Mouse (Mus musculus) embryonic facial prominence, embryonic 12.5 days (tissue): ENCODE data around the gene Ern1. TPM values are rescaled to one million over a fixed set of nuclear protein-coding genes. Genes with fewer than 3 reads are reported as not detected.
"Not testable (repeated sequence)": the region's sequence is repeated elsewhere in the genome, so short reads cannot be mapped to it uniquely, and the experiment has no call there.

Experiments
- ATAC-seq: fragments of 200-750 bp; cut with Nextera tagmentation; 2 replicates; pipeline ENCODE4 v1.8.0; 2017; ENCODE audit not compliant: insufficient number of reproducible peaks, insufficient read depth, low FRiP score, low TSS enrichment
- H3K27ac ChIP-seq: fragments of 300-500 bp; sonication (generic); 2 replicates; pipeline ENCODE4 v1.5.1; 2016; ENCODE audit warnings: mild to moderate bottlenecking
- H3K27me3 ChIP-seq: fragments of 300-500 bp; sonication (generic); 2 replicates; pipeline ENCODE4 v1.6.1; 2016; ENCODE audit warnings: mild to moderate bottlenecking, moderate library complexity
- H3K36me3 ChIP-seq: fragments of 300-500 bp; sonication (generic); 2 replicates; pipeline ENCODE4 v1.6.1; 2016; ENCODE audit warnings: mild to moderate bottlenecking
- H3K4me1 ChIP-seq: fragments of 300-500 bp; sonication (generic); 2 replicates; pipeline ENCODE4 v1.6.1; 2016
- H3K4me2 ChIP-seq: fragments of 300-500 bp; sonication (generic); replicated peaks from 2 replicates; pipeline ENCODE4 v1.6.1; 2016; ENCODE audit warnings: mild to moderate bottlenecking, moderate library complexity
- H3K4me3 ChIP-seq: fragments of 300-500 bp; sonication (generic); 2 replicates; pipeline ENCODE4 v1.5.1; 2016; ENCODE audit warnings: mild to moderate bottlenecking
- H3K9ac ChIP-seq: fragments of 300-500 bp; sonication (generic); 2 replicates; pipeline ENCODE4 v1.6.1; 2016; ENCODE audit warnings: mild to moderate bottlenecking, moderate library complexity
- H3K9me3 ChIP-seq: fragments of 300-500 bp; sonication (generic); 2 replicates; pipeline ENCODE4 v1.6.1; 2016; ENCODE audit warnings: mild to moderate bottlenecking, moderate library complexity
- WGBS: fragments of 180-500 bp; shearing (Covaris S2); methylation state at CpG from one replicate; pipeline ENCODE4 v1.1.7; 2016; 5-methylcytosine and 5-hydroxymethylcytosine counted together
- polyA plus RNA-seq: library from polyadenylated mRNA; unstranded; fragments of >200 nt; fragmentation: Nextera tagmentation; extraction: Ambion mirVana; gene quantifications from 2 replicates; pipeline ENCODE4 v1.2.1, GENCODE M21; 2016

Ern1 gene
- polyA plus RNA-seq, 1 experiment from 2014 or later, result 8.1 TPM

DNA sequence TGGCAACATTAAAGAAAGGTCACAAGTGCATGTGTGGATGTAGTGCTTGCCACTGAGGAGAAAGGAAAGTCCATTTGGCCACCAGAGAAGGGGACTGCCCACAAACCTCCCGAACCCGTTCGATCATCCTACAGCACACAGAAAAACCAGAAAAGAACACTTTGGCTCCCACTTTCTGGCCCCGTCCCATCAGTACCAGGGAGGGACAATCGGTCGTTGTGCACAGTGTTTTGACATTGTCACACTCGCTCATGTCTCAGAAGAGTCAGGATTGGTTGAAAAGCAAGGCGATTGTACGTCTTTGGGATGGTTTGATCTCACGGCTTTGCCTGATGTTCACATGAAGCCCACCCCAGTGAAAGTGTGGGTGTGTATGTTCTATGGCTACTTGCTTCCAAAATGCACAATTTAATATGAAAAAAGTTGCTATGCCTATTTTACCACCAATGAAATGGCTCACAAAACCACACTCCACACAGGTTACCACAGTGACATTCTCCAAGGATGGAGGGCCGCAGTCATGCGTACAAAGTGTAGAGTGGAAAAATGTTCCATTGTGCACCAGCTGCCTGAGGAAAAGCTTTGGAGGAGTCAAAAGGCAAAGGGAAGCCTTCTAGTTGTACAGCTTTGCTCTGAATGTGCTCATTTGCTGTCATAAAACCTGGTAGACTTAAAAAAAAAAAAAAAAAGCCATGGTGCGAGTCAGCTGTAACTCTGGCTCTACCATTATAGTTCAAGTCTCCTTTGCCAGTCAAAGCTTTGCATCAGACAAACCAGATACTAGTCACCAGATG lies 15.2 kb upstream of the Ern1 start:
- Histone ChIP-seq H3K9ac (no peak overlapping the region), H3K4me2 (no peak overlapping the region), H3K36me3 (0 out of 2 replicates have a peak, but pooled peaks cover 8% of the 10 kb centered on the region), H3K4me3 (no peak overlapping the region), H3K27ac (peak overlapping the region; percentile 63), H3K4me1 (0 out of 2 replicates have a peak, but pooled peaks cover 7% of the 10 kb centered on the region), H3K27me3 (no peaks in the 10 kb centered on the region), H3K9me3 (no peaks in the 10 kb centered on the region)
- WGBS, result 59% methylated on average over 13 of the region's 13 CpGs
- ATAC-seq, result no peak

DNA sequence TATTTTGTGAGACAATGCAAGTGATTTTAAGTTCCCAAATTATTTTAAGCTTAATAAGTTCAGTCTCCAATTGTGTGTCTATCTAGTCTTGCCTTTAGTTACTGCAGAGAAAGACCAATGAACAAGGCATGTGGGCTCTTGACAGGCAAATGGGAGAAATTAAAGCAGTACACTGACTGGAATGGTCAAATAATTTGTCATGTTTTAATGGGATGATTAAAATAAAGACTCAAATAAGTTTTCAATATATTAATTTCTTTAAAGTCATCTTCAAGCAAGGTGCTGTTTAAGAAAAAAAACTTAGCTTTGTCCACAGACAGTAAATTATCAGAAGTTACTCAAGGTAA lies 14.5 kb upstream of the Ern1 start:
- H3K4me3 ChIP-seq, result peak overlapping the region; percentile 82; the same call in 1 of the 2 replicates
- H3K27me3 ChIP-seq, result no peaks in the 10 kb centered on the region
- ATAC-seq, result no peak
- peak overlapping the region; percentile 72 for H3K4me2 ChIP-seq
- peak overlapping the region; percentile 99 for H3K27ac ChIP-seq
- 0 out of 2 replicates have a peak, but pooled peaks cover 8% of the 10 kb centered on the region for H3K36me3 ChIP-seq
- peak overlapping the region; percentile 99; the same call in 1 of the 2 replicates for H3K9ac ChIP-seq
- no peaks in the 10 kb centered on the region for H3K9me3 ChIP-seq
- 0 out of 2 replicates have a peak, but pooled peaks cover 7% of the 10 kb centered on the region for H3K4me1 ChIP-seq

DNA sequence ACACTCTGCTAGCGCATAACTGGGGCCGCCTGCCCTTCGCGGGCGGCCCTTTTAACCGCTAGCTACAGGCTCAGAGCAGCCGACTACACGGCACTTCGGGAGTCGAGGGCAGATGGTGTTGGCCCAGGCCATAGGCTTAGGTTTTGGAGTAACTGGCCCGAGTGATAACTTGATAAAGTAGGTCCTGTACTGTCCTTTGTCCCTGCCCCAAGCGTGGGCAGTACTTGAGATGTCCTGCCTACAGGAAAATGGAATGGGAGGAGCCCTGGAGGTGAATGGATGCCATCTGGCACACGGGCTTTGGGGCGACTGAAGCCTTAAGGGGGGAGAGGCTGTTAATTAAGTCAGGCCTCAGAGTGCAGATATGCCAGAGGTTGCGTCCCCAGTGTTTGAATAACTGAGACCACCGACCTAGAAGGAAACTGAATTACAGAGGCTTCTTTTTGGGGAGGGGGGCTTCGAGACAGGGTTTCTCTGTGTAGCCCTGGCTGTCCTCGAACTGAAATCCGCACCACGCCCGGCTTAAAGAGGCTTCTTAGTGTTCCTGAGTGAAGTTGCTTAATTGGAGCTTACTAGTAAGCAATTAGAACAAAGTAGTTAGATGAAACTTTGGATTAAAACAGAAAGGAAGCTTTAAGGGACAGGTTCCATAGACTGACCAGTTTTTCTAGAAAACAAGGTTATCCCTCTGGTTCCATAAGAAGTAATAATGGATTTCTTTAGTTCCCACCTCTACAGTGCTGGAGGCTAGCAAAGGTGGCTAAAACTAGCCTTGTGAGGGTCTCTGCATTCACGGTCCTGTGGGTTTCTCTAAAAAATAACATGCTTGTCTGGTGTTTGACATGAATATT lies 13.9 kb upstream of the Ern1 start:
- Histone ChIP-seq H3K9ac (peak overlapping the region; percentile 99), H3K27me3 (no peaks in the 10 kb centered on the region), H3K4me1 (0 out of 2 replicates have a peak, but pooled peaks cover 7% of the 10 kb centered on the region), H3K9me3 (no peaks in the 10 kb centered on the region), H3K4me2 (peak overlapping the region; percentile 72), H3K36me3 (0 out of 2 replicates have a peak, but pooled peaks cover 3% of the 10 kb centered on the region), H3K4me3 (peak overlapping the region; percentile 82), H3K27ac (peak overlapping the region; percentile 99)
- WGBS, result 1% methylated on average over 22 of the region's 22 CpGs
- peak; percentile 74 for ATAC-seq

DNA sequence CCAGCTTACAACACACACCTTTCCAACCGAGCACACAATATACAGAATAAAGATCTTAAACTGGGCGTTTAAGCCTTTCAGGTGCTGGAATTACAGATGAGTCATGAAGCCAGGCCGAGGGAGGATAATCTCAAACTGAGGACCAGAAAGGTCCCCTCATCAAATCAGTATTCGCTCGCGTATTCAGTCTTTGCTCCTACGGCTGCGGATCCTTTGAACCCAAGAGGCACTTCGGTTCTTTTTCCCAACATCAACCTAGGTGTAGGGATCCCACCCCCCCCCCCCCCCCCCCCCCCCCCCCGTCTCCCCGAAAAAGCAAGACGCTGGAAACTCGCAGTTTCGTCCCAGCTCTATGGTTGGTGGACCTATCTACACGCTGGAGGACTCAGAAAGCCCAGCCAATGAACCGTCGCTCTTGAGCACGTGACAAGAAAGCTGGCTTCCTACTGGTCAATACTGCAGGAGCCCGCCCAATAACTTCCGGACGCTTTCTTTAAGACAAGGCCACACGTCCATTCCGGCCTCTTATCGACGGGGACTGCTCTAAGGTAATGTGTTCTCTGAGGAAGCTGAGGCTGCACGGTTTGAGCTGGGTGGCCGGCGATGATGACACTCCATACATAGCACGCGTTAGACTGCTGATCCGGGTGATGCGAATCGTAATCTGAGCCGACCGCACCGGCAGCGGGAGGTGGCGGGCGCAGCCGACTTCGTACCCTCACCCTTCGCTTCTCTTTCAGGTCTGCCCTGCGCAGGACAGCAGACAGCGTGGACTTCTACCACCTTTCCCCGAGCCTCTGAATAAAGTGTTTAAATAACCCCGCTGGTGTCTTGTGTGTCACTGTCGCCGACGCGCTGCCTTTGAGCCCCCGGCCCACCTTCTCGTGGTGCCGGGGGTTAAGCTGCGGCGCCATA lies 13.0 kb upstream of the Ern1 start:
- peak; percentile 96 for ATAC-seq
- no peaks in the 10 kb centered on the region for H3K27me3 ChIP-seq
- H3K4me1 ChIP-seq, result 0 out of 2 replicates have a peak, but pooled peaks cover 7% of the 10 kb centered on the region
- no peaks in the 10 kb centered on the region for H3K36me3 ChIP-seq
- WGBS, result under 1% methylated on average over 53 of the region's 55 CpGs
- no peaks in the 10 kb centered on the region for H3K9me3 ChIP-seq
- H3K4me3 ChIP-seq, result peak overlapping the region; percentile 82
- peak overlapping the region; percentile 99 for H3K9ac ChIP-seq
- H3K27ac ChIP-seq, result peak overlapping the region; percentile 99
- H3K4me2 ChIP-seq, result peak overlapping the region; percentile 72

DNA sequence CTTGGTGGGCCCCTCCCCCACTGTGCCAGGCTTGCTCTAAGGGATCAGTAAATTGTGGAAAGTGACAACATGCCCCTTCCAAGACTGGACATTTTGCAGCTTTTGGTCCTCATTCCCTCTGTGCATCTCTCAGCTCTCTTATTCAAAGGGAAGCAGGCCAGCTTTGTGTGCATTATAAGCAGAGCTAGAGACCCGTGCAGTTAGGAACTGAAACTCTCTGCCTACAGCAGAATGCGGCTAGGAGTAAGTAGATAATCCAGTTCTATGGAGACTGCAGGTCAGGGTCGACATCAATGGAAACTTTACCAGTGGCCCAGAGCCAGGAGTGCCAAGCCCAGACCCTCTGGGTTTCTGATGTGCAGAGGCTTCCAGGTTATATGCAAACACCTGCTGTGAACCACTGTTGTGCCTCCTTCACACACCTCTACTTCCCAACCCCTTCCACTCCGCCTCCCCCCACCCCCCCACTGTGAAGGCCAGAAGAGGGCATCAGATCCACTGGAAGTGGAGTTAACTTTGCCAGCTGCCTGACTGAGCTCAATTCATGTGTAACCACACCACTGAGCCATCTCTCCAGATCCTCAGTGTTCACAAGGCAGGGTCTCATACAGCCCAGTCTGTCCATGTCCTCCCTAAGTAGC lies 11.2 kb upstream of the Ern1 start:
- Histone ChIP-seq H3K27ac (no peak overlapping the region), H3K9me3 (no peaks in the 10 kb centered on the region), H3K9ac (no peak overlapping the region), H3K4me3 (no peak overlapping the region), H3K4me1 (0 out of 2 replicates have a peak, but pooled peaks cover 7% of the 10 kb centered on the region), H3K4me2 (no peak overlapping the region), H3K27me3 (no peaks in the 10 kb centered on the region), H3K36me3 (no peaks in the 10 kb centered on the region)
- no peak for ATAC-seq
- 34% methylated on average over 4 of the region's 4 CpGs for WGBS

DNA sequence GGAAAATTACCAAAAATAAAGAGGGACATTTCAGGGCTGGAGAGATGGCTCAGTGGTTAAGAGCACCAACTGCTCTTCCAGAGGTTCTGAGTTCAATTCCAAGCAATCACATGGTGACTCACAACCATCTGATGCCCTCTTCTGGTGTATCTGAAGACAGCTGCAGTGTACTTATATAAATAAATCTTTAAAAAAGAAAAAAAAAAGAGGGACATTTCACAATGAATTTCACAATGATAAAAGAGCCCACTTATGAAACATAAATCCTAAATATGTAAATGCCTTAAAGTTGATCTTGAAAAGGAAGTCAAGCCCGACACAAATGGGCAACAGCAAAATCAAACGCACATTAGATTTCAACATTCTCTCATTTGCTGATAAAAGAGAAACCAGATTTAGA lies 10.3 kb upstream of the Ern1 start:
- no peaks in the 10 kb centered on the region for H3K27me3 ChIP-seq
- WGBS, result 88% methylated on average over 2 of the region's 2 CpGs

DNA sequence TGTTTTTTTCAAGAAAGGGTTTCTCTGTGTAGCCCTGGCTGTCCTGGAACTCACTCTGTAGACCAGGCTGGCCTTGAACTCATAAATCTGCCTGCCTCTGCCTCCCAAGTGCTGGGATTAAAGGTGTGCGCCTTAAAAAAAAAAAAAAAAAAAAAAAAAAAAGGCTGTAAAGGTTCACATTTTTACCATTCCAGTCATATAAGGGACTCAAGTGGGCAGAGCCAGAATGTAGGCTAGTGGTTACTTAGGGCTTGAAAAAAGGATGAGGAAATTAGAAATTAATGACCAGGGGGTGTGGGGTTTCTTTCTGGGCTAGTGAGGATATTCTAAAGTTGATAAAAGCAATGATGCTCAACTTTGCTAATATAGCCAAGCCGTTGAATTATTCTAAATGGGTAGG lies 9.4 kb upstream of the Ern1 start:
- not testable (repeated sequence) for H3K27ac ChIP-seq, H3K4me3 ChIP-seq, ATAC-seq, H3K4me2 ChIP-seq, H3K9me3 ChIP-seq, H3K4me1 ChIP-seq, H3K9ac ChIP-seq, H3K36me3 ChIP-seq, H3K27me3 ChIP-seq
- 97% methylated on average over 2 of the region's 2 CpGs for WGBS

More for the DNA sequence above, 10.3 kb upstream of the Ern1 start:
- H3K4me2 ChIP-seq, result no peak overlapping the region
- H3K27ac ChIP-seq, result no peak overlapping the region
- H3K4me3 ChIP-seq, result no peak overlapping the region
- ATAC-seq, result no peak
- no peaks in the 10 kb centered on the region for H3K9me3 ChIP-seq
- H3K9ac ChIP-seq, result no peak overlapping the region
- H3K4me1 ChIP-seq, result 0 out of 2 replicates have a peak, but pooled peaks cover 7% of the 10 kb centered on the region
- no peaks in the 10 kb centered on the region for H3K36me3 ChIP-seq

DNA sequence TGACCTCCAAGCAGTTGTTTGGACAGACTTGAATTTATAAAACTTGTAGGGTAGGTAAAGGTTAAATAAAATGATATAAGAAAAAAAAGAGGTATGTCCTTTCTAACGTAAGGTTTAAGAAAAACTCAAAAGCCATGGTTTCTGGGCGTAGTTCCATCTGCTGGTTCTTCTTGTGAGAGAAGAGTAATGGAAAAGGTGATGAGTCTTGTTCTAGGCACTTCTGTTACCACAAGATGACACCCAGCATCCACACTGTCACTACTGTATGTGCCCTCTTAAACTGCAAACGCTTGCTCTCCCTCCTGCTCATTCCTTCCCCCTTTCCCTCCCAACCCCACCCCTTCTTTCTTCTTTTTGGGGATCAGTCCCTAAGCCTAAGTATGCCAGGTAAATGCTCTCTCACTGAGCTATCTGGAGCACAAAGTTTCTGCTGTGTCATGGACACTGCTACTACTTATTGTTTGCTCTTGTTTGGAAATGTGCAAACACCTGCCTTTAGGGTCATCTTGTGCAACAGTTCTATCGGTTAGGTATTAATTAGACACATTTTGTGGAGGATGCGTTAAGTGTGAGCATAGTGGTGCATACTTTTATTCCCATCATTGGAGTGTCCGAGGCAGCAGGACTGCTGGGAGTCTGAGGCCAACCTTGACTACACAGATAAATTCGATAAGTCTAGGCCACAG lies 5.5 kb upstream of the Ern1 start:
- no peak overlapping the region for H3K4me3 ChIP-seq
- ATAC-seq, result no peak
- H3K27me3 ChIP-seq, result no peaks in the 10 kb centered on the region
- no peak overlapping the region for H3K4me2 ChIP-seq
- H3K9me3 ChIP-seq, result no peaks in the 10 kb centered on the region
- H3K27ac ChIP-seq, result no peak overlapping the region
- no peaks in the 10 kb centered on the region for H3K36me3 ChIP-seq
- H3K4me1 ChIP-seq, result no peaks in the 10 kb centered on the region
- 83% methylated on average over 7 of the region's 7 CpGs for WGBS
- no peak overlapping the region for H3K9ac ChIP-seq

DNA sequence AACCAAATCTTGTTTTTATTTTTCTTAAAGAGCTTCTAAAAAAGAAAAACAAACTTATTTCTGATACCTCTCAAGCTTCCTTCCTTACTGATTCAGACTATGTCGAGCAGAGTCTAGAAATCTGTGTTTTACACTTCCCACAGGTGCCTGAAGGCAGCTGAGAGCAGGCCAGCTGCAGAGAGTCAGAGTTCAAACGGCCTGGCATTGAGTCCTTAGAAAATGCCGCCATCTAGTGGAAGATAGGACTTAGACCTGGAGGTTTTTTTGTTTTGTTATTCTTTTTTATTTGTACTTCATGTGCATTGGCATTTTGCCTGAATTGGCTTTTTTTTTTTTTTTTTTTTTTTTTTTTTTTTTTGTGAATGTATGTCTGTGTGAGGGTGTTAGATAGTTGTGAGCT lies 3.7 kb upstream of the Ern1 start:
- no peaks in the 10 kb centered on the region for H3K36me3 ChIP-seq
- WGBS, result under 1% methylated on average over 3 of the region's 3 CpGs
- no peak overlapping the region for H3K4me3 ChIP-seq
- no peak overlapping the region for H3K27ac ChIP-seq
- no peaks in the 10 kb centered on the region for H3K9me3 ChIP-seq
- ATAC-seq, result no peak
- H3K4me1 ChIP-seq, result peaks cover 2% of the 10 kb centered on the region
- H3K4me2 ChIP-seq, result no peak overlapping the region
- H3K27me3 ChIP-seq, result no peaks in the 10 kb centered on the region
- no peak overlapping the region for H3K9ac ChIP-seq

DNA sequence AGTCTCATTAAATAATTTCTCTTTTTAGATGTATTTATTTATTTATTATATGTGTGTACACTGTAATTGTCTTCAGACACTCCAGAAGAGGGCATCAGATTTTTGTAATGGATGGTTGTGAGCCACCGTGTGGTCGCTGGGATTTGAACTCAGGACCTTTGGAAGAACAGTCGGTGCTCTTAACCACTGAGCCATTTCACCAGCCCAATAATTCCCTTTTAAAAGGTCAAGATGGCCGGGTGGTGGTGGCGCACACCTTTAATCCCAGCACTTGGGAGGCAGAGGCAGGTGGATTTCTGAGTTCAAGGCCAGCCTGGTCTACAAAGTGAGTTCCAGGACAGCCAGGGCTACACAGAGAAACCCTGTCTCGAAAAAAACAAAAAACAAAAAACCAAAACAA lies 2.9 kb upstream of the Ern1 start:
- not testable (repeated sequence) for H3K27me3 ChIP-seq, H3K4me2 ChIP-seq, H3K27ac ChIP-seq, H3K4me1 ChIP-seq, H3K9me3 ChIP-seq, H3K36me3 ChIP-seq, H3K9ac ChIP-seq, ATAC-seq, H3K4me3 ChIP-seq
- WGBS, result 90% methylated on average over 6 of the region's 6 CpGs
